Mouse (Mus musculus) gastrocnemius, postnatal 4 days (tissue): ENCODE measurements at regions not wholly inside any gene's neighbourhood (a gene's known extent, or its start where the extent isn't known, plus 50 kb on each side); places are given as distances from the start of the nearest gene placed in this dataset.

Source experiments
- DNase-seq, 2 experiments: peaks; one replicate each; pipeline ENCODE4 v3.0.0; 2021 to 2022; ENCODE audit warnings: low spot score in 2 of 2, mixed read lengths in 2 of 2

DNA sequence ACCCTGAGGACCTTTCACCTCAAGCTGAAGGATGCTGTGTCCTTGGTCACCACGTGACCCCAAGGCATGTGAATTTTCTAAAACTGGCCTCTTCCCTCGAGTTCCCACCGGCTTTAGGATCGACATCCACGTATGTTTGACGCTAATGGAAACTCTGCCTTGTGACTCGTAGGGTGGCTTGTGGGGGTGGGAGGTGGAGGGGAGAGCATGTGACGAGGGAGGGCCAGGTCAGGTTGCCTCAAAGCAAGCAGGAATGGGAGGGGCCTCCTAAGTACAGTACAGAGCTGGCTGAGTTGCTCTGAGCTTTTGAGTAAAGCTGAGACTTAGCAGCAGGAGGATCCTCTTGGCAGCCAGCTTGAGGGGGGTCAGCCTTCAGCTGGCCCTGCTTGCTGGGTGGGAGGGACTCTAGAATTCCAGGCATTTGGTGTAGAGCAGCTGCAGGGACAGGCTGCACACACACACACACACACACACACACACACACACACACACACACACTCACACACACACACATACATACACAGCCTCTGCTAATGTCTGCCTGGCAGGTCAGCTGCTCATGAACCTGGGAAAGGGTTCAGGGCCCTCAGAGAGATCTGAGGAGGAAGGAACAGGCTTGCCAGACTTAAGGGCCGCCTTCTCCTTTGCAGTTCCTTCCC, 78.5 kb downstream of the Sik1 start:
- peak; percentile 41 to 75 for DNase-seq

DNA sequence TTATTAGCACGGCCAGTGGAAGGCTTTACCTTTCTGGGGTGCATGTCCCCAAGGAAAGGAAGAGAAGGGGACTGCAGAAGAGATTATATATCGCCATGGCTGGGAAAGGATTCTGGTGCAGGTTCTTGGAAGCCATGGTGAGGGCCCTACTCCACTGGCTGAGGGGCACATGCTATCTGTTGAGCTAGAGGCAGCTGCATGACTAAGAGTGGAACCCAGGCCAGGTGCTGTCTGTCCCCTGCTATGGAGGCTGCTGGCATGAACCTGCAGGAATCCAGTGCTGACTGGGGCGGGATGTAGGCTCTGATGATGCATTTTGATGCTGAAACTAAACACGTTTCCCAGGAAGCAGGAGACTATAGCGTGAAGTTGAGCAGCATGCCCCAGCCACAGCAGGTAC, 77.9 kb downstream of the Sik1 start:
- DNase-seq = no peak

DNA sequence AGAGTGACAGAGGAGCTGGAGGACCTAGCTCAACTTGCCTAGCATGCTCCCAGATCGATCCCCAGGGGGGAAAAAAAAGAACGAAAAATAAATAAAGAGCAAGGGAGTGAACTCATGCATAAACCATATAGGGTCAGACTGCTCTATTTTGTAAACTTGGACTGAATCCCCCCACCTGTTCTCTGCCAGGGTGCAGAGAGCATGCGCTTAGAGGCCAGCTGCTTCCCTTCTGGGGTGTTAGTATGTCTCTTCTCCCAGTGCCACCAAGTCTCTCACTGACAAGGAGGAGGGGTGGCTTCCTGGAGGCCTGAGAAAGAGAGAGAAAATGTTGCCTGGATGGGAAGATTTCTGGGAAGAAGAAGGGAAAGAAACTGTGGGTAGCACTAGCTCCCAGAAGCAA, 76.1 kb downstream of the Sik1 start:
- no peak for DNase-seq

DNA sequence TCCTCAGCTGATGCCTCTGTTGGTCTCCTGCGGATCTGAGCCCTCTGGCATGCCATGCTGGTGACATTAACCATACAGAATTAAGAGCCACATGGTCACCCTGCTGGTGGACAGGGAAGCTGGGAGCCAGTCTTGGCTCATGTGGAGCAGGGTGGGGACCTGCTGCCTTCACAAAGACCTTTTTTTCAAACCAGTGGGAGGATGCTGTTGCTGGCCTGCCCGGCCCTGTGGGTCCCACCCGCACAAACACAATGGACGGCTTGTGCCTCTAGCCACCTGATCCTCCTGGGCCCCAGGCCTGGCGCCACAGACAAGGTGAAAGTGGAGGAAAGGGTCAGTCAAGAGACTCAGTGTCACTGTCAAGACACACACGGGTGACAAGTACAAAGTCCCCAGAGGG, 73.4 kb downstream of the Sik1 start:
- DNase-seq = no peak

DNA sequence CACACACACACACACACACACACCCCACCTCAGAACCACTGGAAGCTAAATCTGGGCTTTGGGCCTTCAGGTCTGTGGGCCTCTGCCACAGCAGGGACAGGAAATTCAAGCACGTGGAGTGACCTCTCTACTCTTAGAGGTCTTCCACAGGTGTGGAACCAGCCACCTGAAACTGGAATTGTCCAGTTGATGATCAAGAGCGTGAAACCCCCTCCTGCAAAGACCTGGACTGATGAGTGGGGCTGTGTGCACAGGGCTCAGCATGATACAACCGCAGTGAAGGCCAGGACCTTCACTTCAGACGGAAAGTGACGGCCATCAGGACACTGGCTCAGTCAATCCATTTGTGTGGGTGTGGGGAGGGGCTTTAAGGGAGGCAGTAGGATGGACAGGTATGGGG, 72.5 kb downstream of the Sik1 start:
- no peak for DNase-seq

DNA sequence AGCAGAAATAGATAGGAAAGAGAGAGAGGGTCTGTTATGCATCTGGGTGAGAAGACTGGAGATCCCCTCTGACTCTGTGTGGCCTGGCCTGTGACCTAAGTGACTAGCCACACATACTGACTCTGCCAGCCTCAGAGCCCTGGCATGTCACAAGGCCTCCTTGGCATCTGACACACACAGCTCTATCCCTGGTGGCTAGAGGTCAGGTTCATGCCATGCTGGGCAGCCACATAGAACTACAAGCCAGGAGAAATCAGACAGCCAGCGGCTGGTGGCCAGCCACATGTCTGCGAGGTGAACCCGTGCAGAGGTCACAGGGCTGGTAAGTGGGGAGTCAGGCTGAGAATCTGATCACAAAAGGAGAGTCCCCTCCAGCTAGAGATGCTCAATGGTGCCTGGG, 67.3 kb downstream of the Sik1 start:
- peak in 1 of 2 experiments; percentile 33 for DNase-seq

DNA sequence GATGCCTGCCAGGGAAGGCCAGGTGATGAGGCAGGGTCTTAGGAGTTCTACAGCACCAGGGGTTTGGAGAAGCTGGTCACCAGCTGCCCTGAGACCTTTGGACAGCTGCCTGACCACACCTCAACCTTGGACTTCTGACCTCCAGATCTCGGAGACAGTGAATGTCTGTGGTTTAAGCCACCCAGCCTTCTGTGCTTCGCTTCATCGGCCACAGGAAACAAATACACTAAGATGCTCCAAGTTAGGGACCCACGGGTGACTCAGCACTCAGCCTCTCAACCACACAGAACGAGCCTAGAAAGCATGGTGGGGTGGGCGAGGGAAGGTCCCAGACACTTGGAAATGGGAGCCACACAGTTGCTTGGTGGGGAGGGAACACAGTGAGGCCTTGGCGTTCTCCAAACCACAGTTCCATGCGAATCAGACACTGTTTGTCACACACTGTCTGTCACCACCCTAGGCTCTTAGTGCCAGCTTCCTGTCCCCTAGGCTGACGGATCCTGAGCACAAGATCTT, 66.5 kb downstream of the Sik1 start:
- DNase-seq = no peak

DNA sequence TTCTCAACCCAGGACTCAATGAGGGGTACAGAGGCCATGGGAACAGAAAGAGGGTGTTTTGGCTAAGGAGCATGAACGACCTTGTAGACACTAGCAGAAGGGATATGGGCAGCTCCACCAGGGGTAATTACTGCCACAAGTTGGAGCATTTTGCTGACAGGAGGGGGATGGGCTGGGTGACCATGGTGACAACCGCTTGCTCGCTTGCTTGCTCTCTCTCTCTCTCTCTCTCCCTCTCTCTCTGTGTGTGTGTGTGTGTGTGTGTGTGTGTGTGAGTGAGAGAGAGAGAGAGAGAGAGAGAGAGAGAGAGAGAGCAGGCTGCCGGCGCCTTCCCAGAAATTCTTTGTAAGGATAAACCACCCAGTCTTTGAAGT, 65.7 kb downstream of the Sik1 start:
- no peak for DNase-seq

DNA sequence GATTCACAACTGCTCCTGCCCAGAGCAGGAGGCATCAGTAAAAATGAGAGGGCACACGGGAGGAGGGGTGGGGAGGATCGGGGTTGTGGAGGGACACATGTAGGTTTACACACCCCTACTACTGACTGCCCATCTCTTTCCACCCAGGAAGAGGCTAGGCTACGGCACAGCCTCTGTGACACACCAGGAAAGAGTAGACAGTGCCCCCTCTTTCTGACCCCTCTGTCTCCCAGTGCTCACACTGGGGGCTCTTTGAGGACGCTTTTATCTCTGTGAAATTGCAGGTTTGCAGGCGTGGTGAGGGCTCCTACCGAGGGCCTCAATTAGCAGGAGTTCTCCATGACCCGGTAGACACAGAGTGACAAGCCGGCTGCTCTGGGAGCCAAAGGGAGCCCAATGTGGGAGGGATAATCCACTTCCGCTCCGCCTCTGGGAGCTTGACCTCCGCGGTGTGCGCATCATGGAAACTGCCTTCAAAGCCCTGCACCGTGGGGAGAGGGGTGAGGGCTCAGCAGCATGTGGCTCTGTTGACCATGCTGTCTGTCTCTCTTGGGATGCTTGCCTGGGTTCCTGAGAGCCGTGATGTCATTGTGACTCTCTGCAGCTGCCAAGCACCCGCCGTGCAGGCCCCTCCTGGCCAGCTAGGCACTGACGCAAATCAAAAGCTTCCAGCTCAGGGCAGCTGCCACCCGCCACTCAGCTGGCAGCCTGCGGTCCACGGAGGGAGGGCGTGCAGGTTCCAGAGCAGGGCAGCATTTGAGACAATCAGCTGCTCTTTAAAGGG, 65.1 kb downstream of the Sik1 start:
- DNase-seq = peak in 1 of 2 experiments; percentile 66

DNA sequence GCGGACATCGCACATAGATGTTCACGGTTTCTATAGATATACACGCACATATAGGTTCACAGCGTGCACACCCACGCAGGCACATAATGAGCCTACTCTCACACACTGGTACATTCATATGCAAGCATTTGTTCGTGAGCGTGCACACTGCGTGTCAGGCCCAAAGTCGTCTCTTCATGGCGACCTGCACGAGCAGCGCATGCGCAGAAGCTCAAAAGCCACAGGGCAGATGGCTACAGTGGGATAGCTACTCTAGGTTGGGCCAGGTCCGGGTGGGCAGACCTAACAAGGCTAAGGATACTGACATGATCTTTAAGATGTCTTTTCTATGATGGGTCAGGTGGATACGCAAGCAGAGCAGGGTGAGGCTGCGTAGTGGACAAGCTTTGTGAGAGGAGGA, 63.9 kb downstream of the Sik1 start:
- no peak for DNase-seq

DNA sequence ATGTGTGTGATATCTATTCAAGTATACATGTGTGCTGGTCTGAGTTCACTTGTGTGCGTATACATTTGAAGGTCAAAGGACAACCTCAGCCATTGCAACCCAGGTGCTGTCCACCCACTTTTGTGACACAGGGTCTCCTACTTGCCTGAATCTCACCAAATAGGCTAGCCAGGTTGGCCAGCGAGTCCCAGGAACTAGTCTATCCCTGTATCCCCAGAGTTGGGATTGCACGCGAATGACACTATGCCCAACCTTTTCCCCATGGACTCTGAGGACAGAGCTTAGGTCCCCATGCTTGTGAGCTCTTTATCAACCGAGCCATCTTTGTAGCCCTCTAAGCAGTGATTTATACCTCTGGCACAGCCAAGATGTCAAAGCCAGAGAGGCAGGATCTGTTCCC, 62.6 kb downstream of the Sik1 start:
- no peak for DNase-seq

DNA sequence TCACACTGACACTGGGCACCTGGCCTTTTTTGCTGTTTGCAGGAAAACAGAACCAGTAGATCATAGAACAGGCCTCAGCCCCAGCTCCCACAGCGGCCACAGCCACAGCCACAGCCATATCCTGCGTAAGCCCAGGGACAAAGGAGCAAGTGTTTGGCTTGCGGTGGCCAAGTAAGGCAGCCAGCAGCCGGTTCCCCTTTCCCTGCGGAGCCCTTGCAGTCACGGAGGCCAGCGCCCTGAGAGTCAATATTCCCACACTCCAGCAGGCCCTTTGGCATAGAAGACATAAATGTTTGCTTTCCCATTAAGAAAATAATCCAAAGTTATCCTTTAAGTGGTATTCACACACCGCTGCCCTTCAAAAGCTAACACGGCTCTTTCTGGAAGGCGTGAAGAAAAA, 62.1 kb downstream of the Sik1 start:
- DNase-seq = peak in 1 of 2 experiments; percentile 49

DNA sequence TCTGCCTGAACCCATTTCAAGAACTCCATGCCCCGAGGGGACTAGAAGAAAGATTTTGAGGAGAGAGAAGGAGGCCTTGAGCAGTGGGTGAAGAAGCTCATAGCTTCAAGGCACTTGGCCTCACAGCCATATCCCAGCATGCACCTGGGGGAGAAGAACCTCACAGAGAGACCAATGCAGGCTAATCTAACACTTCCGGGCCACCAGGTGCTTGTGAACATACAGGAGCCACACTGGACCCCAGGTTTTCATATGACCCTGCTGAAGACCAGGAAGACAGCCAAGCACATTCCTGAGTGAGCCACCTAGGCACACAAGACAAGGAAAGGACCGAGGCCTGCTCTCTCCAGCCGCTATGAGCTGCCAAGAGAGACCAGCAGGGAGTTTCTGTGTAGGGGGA, 61.6 kb downstream of the Sik1 start:
- no peak for DNase-seq
